Mouse (Mus musculus) hindbrain, embryonic 15.5 days (tissue): ENCODE measurements at regions not wholly inside any gene's neighbourhood (a gene's known extent, or its start where the extent isn't known, plus 50 kb on each side); places are given as distances from the start of the nearest gene placed in this dataset.
A peak's percentile ranks its signal among the peaks of the same experiment; 100 is the strongest.

ENCODE experiments used
- ATAC-seq: fragments of 200-750 bp; cut with Nextera tagmentation; 2 replicates; pipeline ENCODE4 v1.8.0; 2017; ENCODE audit warnings: low read depth, moderate number of reproducible peaks, moderate TSS enrichment; ENCODE audit not compliant: low FRiP score
- H3K27ac ChIP-seq: fragments of 300-500 bp; sonication (generic); replicated peaks from 2 replicates; pipeline ENCODE4 v1.5.1; 2015; ENCODE audit warnings: mild to moderate bottlenecking, inconsistent platforms
- H3K27me3 ChIP-seq: fragments of 300-500 bp; sonication (generic); 2 replicates; pipeline ENCODE4 v1.6.1; 2015; ENCODE audit warnings: control low read depth, inconsistent platforms
- H3K36me3 ChIP-seq: fragments of 300-500 bp; sonication (generic); 2 replicates; pipeline ENCODE4 v1.6.1; 2015; ENCODE audit warnings: control low read depth, inconsistent platforms
- H3K4me1 ChIP-seq: fragments of 300-500 bp; sonication (generic); replicated peaks from 2 replicates; pipeline ENCODE4 v1.6.1; 2015; ENCODE audit warnings: control low read depth, inconsistent platforms
- H3K4me2 ChIP-seq: fragments of 300-500 bp; sonication (generic); 2 replicates; pipeline ENCODE4 v1.6.1; 2015; ENCODE audit warnings: moderate library complexity, mild to moderate bottlenecking, inconsistent platforms
- H3K4me3 ChIP-seq: fragments of 300-500 bp; sonication (generic); 2 replicates; pipeline ENCODE4 v1.5.1; 2015; ENCODE audit warnings: mild to moderate bottlenecking, inconsistent platforms
- H3K9ac ChIP-seq: fragments of 300-500 bp; sonication (generic); 2 replicates; pipeline ENCODE4 v1.6.1; 2015; ENCODE audit warnings: inconsistent platforms
- H3K9me3 ChIP-seq: fragments of 300-500 bp; sonication (generic); 2 replicates; pipeline ENCODE4 v1.6.1; 2016; ENCODE audit warnings: control low read depth, inconsistent platforms
- WGBS: fragments of 180-500 bp; shearing (Covaris S2); methylation state at CpG from one replicate; pipeline ENCODE4 v1.1.7; 2015; 5-methylcytosine and 5-hydroxymethylcytosine counted together

- H3K27me3 ChIP-seq, result no peaks in the 10 kb centered on the region
- H3K4me3 ChIP-seq, result no peak overlapping the region
- H3K36me3 ChIP-seq, result no peaks in the 10 kb centered on the region
- no peak overlapping the region for H3K27ac ChIP-seq
- 82% methylated on average over 13 of the region's 13 CpGs for WGBS
- ATAC-seq, result no peak
- no peaks in the 10 kb centered on the region for H3K9me3 ChIP-seq
- H3K4me2 ChIP-seq, result no peak overlapping the region
- H3K9ac ChIP-seq, result no peak overlapping the region
- H3K4me1 ChIP-seq, result no peaks in the 10 kb centered on the region
Measured at GRCm38 (mm10) chr8:92240686-92241275, 116.6 kb upstream of the Irx5 start.

DNA sequence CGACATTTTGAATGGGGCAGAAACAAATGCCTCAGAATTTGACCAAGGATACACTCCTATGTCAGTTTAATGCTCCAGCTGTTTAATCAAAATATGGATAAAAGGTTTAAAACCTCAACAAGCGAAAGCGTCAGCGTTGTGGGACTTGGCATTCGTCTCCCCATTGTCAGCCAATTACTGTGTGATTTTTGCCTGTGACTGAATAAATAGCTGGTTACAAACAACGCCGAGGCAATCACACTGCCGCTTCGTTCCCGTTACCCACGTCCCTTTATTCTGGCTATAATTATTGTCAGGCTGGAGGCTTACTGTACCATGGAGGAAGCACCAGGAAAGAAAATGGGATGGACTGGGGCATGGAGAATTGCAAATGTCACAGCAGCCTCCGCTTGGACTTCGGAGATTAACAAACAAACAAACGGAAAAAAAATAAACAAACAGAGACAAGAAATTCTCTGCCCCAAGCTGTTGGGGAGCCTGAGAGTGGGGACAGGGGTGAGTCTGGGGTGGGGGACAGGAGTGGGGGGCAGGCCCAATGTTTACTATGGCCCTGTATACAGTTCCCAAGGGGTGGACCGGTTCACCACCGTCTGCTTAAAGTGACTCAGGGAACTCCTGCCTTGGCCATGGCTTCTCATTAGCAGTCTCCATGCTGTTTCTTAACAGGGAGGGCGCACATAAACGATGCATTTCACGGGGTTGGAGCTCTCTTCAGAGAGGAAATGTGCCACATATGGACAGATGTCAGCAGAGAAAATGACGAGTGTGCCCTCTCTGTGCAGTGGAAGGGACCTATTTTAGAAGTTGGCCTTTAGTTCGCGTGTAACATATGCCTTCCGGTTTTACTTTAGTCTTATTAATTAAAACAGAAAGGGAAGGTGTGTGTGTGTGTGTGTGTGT is 125.8 kb upstream of the Irx5 start:
- H3K4me2 ChIP-seq, result peak overlapping the region; percentile 32
- 31% methylated on average over 23 of the region's 23 CpGs for WGBS
- H3K4me3 ChIP-seq, result no peak overlapping the region
- no peak overlapping the region for H3K9ac ChIP-seq
- 0 out of 2 replicates have a peak overlapping the region, but pooled peaks have one; percentile 4 for H3K27ac ChIP-seq
- peaks cover 9% of the 10 kb centered on the region for H3K4me1 ChIP-seq
- no peak for ATAC-seq
- no peaks in the 10 kb centered on the region for H3K9me3 ChIP-seq
- H3K36me3 ChIP-seq, result no peaks in the 10 kb centered on the region
- H3K27me3 ChIP-seq, result no peaks in the 10 kb centered on the region

DNA sequence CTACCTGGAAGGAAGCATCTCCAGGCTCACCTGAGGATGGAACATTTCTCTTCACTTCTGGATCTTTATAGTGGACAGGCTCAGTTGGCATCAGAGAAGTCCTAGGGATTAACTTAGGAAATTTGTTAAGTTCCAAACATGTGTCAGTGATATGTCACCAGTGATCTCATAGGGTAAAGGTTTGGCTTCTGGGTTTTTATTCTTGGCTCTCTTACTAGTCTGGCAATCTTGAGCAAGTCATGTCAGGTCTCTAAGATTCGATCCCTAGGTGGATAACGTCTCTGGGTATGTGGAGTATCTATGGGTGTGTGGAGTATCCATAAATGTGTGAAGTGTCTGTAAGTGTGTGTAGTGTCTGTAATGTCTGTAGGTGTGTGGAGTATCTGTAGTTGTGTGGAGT is 127.9 kb upstream of the Irx5 start:
- Histone ChIP-seq H3K4me1 (peaks cover 9% of the 10 kb centered on the region), H3K9me3 (peaks cover 7% of the 10 kb centered on the region; the same call in 1 of the 2 replicates), H3K9ac (no peak overlapping the region), H3K27me3 (no peaks in the 10 kb centered on the region), H3K36me3 (no peaks in the 10 kb centered on the region), H3K27ac (no peak overlapping the region), H3K4me3 (no peak overlapping the region), H3K4me2 (no peak overlapping the region)
- ATAC-seq, result no peak
- 94% methylated on average over 2 of the region's 2 CpGs for WGBS

DNA sequence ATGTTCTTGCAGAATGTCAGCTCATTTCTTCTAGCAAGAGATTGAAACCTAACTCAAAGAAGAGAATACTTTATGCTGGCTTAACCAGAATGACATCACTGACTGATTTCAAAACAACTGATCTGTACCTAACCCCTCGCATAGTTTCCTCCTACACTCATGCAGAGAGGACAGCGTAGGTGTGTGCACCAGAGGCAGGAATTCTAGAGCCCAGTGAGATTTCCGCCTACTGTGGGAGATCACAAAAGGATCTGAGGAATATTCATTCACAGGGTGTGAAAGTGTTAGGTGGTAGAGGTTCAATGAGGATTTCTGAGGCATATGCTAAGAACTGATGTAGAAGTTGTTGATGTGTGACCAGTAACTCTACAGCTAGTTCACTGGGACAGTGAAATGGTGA is 132.5 kb upstream of the Irx5 start:
- Histone ChIP-seq H3K27ac (no peak overlapping the region), H3K4me1 (no peaks in the 10 kb centered on the region), H3K4me3 (no peak overlapping the region), H3K27me3 (no peaks in the 10 kb centered on the region), H3K9me3 (peaks cover 7% of the 10 kb centered on the region; the same call in 1 of the 2 replicates), H3K36me3 (no peaks in the 10 kb centered on the region), H3K9ac (no peak overlapping the region), H3K4me2 (no peak overlapping the region)
- WGBS, result 92% methylated on average over 3 of the region's 3 CpGs
- ATAC-seq, result no peak

- H3K36me3 ChIP-seq, result no peaks in the 10 kb centered on the region
- 44% methylated on average over 3 of the region's 3 CpGs for WGBS
- H3K27me3 ChIP-seq, result no peaks in the 10 kb centered on the region
- H3K27ac ChIP-seq, result no peak overlapping the region
- H3K4me1 ChIP-seq, result no peaks in the 10 kb centered on the region
- H3K9me3 ChIP-seq, result peaks cover 7% of the 10 kb centered on the region; the same call in 1 of the 2 replicates
- H3K9ac ChIP-seq, result no peak overlapping the region
- no peak overlapping the region for H3K4me3 ChIP-seq
- no peak overlapping the region for H3K4me2 ChIP-seq
- no peak for ATAC-seq
Measured at GRCm38 (mm10) chr8:92222992-92223391, 134.4 kb upstream of the Irx5 start.

DNA sequence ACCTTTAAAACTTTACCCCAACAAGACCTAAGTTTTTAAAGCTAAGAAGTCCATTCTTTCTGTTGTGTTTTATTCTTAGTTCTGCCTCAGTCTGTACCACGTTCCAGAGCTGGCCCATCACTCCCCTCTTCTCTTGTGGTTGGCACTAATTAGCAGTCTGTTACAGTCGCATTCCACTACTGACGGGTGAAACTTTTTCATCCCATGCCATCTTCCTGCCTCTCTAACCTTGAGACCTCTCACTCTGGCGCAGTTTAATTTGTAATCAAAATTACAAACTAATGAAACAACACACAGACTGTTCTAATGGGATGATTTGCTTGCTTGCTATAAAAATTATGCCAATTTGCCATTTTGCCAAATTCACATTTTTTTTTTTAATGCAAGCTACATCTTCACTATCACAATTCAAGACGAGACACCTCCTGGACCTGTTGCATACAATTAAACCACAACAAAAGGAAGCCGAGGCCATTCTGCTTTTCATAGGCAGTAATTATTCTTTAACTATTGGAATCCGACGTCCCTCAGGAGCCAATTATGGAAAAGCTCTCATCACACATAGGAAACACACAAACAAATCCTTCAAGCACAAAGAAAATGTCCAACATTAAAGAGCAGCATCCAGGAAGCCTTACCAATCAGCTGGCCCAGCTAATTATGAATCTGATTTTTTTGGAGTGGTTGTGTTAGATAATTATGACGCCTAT is 138.1 kb upstream of the Irx5 start:
- no peak overlapping the region for H3K9ac ChIP-seq
- no peaks in the 10 kb centered on the region for H3K27me3 ChIP-seq
- no peak for ATAC-seq
- WGBS, result 69% methylated on average over 9 of the region's 9 CpGs
- H3K36me3 ChIP-seq, result no peaks in the 10 kb centered on the region
- H3K4me3 ChIP-seq, result no peak overlapping the region
- no peaks in the 10 kb centered on the region for H3K4me1 ChIP-seq
- no peak overlapping the region for H3K27ac ChIP-seq
- no peak overlapping the region for H3K4me2 ChIP-seq
- H3K9me3 ChIP-seq, result no peaks in the 10 kb centered on the region

DNA sequence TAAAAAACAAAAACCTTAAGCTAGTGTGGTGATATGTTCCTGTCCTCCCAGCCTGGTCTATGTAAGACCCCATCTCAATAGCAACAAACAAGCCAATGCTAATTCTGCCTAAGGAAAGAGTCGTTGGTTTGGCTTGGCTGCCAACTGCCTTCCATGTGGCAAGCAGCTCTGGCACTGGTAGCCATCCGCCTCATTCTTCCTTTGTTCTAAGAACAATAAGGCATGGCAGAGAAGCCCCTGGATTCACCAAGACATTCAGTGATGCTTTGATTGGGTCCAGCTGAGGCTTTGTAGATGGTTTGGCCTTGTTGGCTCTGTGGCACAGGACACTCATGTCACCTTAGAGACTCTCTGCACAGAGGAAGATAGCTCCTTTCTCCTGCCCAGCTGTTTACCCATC is 139.9 kb upstream of the Irx5 start:
- no peak for ATAC-seq
- WGBS, result 55% methylated on average over 2 of the region's 2 CpGs
- no peaks in the 10 kb centered on the region for H3K4me1 ChIP-seq
- H3K27ac ChIP-seq, result no peak overlapping the region
- no peak overlapping the region for H3K4me3 ChIP-seq
- H3K9me3 ChIP-seq, result no peaks in the 10 kb centered on the region
- no peak overlapping the region for H3K4me2 ChIP-seq
- no peaks in the 10 kb centered on the region for H3K36me3 ChIP-seq
- no peak overlapping the region for H3K9ac ChIP-seq
- H3K27me3 ChIP-seq, result no peaks in the 10 kb centered on the region

GRCm38 (mm10) chr8:92216176-92216575 is 141.2 kb upstream of the Irx5 start:
- Histone ChIP-seq H3K4me1 (no peaks in the 10 kb centered on the region), H3K27ac (no peak overlapping the region), H3K27me3 (no peaks in the 10 kb centered on the region), H3K9me3 (no peaks in the 10 kb centered on the region), H3K36me3 (no peaks in the 10 kb centered on the region), H3K4me2 (no peak overlapping the region), H3K4me3 (no peak overlapping the region), H3K9ac (no peak overlapping the region)
- no peak for ATAC-seq
- 15% methylated on average over 4 of the region's 5 CpGs for WGBS

- Histone ChIP-seq H3K36me3 (no peaks in the 10 kb centered on the region), H3K27me3 (no peaks in the 10 kb centered on the region), H3K27ac (no peak overlapping the region), H3K4me1 (no peaks in the 10 kb centered on the region), H3K9ac (no peak overlapping the region), H3K4me3 (no peak overlapping the region), H3K9me3 (no peaks in the 10 kb centered on the region), H3K4me2 (no peak overlapping the region)
- WGBS, result 70% methylated on average over 14 of the region's 14 CpGs
- no peak for ATAC-seq
Measured at GRCm38 (mm10) chr8:92212786-92213535, 144.5 kb upstream of the Irx5 start.

DNA sequence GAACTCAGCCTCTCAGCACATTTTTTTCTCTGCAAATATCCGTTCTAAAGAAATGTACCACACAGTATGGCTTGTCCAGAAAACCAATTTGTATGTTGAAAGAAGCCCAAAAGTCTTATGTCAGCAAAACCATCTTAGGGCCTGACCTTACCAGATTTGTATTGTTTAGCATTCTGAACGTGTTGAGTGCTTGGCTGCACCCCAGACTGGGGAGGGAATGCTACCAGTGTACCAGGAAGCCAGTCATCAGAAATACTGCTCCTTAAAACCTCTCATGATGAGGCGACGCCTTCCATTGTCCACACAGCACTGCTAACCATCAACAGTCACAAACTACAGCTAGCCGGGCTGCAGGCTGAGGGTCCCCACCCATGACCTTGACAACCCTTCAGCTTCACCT is 148.3 kb upstream of the Irx5 start:
- Histone ChIP-seq H3K36me3 (no peaks in the 10 kb centered on the region), H3K27me3 (no peaks in the 10 kb centered on the region), H3K4me2 (no peak overlapping the region), H3K4me3 (no peak overlapping the region), H3K9me3 (no peaks in the 10 kb centered on the region), H3K27ac (no peak overlapping the region), H3K4me1 (no peaks in the 10 kb centered on the region), H3K9ac (no peak overlapping the region)
- WGBS, result 75% methylated on average over 5 of the region's 5 CpGs
- no peak for ATAC-seq

DNA sequence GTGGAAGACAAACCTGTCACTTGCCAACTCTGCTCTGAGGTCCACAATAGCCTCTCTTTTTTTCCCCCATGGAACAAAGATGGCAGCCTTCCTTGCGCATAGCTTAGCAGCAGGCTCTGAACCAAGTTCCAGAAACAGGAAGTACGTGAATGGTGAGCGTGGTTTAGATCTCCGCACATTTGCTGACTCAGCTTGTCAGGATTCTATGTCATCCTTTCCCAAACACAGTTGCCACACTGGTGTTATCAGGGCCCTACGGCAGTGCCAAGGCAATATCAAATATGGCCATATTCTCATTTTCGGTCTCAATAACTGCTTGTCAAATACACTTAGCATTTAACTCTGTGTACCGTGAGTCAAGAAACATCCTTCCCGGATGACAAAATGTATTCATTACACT is 161.8 kb upstream of the Irx5 start:
- Histone ChIP-seq H3K4me1 (no peaks in the 10 kb centered on the region), H3K27me3 (no peaks in the 10 kb centered on the region), H3K9me3 (no peaks in the 10 kb centered on the region), H3K4me2 (no peak overlapping the region), H3K4me3 (no peak overlapping the region), H3K27ac (no peak overlapping the region), H3K36me3 (no peaks in the 10 kb centered on the region), H3K9ac (no peak overlapping the region)
- ATAC-seq, result no peak
- 96% methylated on average over 8 of the region's 8 CpGs for WGBS

DNA sequence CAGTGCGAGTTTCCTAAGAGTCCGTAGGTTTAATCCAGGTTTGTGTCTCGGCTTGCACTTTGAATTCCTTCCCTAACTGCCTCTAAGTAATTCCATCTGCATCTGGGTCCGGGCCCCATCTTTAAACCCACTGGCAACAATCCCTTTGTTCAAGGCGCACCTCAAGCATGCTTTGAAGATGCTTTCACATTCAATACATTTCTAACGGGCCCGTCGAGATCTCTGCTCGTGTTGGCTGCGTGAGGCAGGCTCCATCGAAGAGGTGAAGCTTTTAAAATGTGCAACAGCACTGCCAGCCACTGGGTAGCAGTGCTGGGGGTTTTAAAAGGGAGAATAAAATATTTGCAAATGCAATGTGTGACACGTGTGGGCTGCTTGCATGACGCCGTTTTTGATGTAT is 163.4 kb upstream of the Irx5 start:
- WGBS, result 70% methylated on average over 14 of the region's 14 CpGs
- ATAC-seq, result no peak
- Histone ChIP-seq H3K27ac (no peak overlapping the region), H3K4me2 (no peak overlapping the region), H3K36me3 (no peaks in the 10 kb centered on the region), H3K27me3 (no peaks in the 10 kb centered on the region), H3K4me1 (no peaks in the 10 kb centered on the region), H3K4me3 (no peak overlapping the region), H3K9ac (no peak overlapping the region), H3K9me3 (no peaks in the 10 kb centered on the region)
